Mouse (Mus musculus): ENCODE measurements around the gene Krtdap.

The Krtdap gene

DNA sequence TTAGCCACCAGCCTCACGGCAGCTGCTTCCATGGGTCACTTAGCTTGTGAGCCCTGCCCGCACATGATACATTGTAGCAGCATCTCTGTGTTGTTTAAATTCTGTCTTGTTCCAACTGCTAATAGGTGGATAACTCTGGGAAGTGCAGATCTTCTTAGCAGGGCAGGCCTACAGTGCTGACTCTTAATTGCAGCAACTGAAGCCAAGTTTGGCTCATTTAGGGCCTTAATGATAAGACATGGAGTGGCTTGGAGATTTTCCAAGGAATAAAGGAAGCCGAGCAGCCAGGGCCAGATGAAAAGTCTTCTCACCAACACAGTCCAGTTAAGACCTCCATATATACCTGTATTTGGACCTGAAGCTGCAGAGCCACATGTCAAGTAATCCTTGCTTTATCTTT lies 52.6 kb downstream of the Krtdap start:
- DNase-seq (ENCODE audit: low spot score in 2 of 2), result no peak

Data from spleen, postnatal 14 days (tissue).